Mouse (Mus musculus) liver, embryonic 16.5 days (tissue): ENCODE measurements around the gene Jam2. TPM values are rescaled to one million over a fixed set of nuclear protein-coding genes. Genes with fewer than 3 reads are reported as not detected.
A peak's percentile ranks its signal among the peaks of the same experiment; 100 is the strongest.

Source experiments
- ATAC-seq: fragments of 200-750 bp; cut with Nextera tagmentation; 2 replicates; pipeline ENCODE4 v1.8.0; 2017; ENCODE audit warnings: low read depth, mild to moderate bottlenecking, moderate number of reproducible peaks, moderate library complexity
- H3K27ac ChIP-seq: fragments of 300-500 bp; sonication (generic); 2 replicates; pipeline ENCODE4 v1.5.1; 2014; ENCODE audit warnings: mild to moderate bottlenecking, low read length
- H3K27me3 ChIP-seq: fragments of 300-500 bp; sonication (generic); 2 replicates; pipeline ENCODE4 v1.6.1; 2014; ENCODE audit warnings: low read depth, low read length, mixed read lengths; ENCODE audit not compliant: control insufficient read depth, insufficient read depth
- H3K36me3 ChIP-seq: fragments of 300-500 bp; sonication (generic); 2 replicates; pipeline ENCODE4 v1.6.1; 2014; ENCODE audit warnings: mild to moderate bottlenecking; ENCODE audit not compliant: control insufficient read depth, insufficient read depth
- H3K4me1 ChIP-seq: fragments of 300-500 bp; sonication (generic); 2 replicates; pipeline ENCODE4 v1.6.1; 2014; ENCODE audit warnings: low read depth, low read length, mixed read lengths; ENCODE audit not compliant: control insufficient read depth
- H3K4me2 ChIP-seq: fragments of 300-500 bp; sonication (generic); 2 replicates; pipeline ENCODE4 v1.6.1; 2014; ENCODE audit warnings: low read depth, low read length, mixed read lengths
- H3K4me3 ChIP-seq: fragments of 300-500 bp; sonication (generic); 2 replicates; pipeline ENCODE4 v1.5.1; 2014; ENCODE audit warnings: low read depth, mild to moderate bottlenecking, low read length
- H3K9ac ChIP-seq: fragments of 300-500 bp; sonication (generic); 2 replicates; pipeline ENCODE4 v1.6.1; 2014; ENCODE audit warnings: low read depth, low read length
- H3K9me3 ChIP-seq: fragments of 300-500 bp; sonication (generic); replicated peaks from 2 replicates; pipeline ENCODE4 v1.6.1; 2016; ENCODE audit warnings: low read length; ENCODE audit not compliant: control insufficient read depth
- WGBS: fragments of 180-500 bp; shearing (Covaris S2); extraction: QIAGEN DNeasy Blood & Tissue Kit; methylation state at CpG from one replicate; pipeline ENCODE4 v1.1.7; 2014; ENCODE audit not compliant: insufficient replicate concordance; 5-methylcytosine and 5-hydroxymethylcytosine counted together
- polyA plus RNA-seq: library from polyadenylated mRNA; unstranded; fragments of >200 nt; fragmentation: Nextera tagmentation; extraction: Ambion mirVana; gene quantifications from 2 replicates; pipeline ENCODE4 v1.2.1, GENCODE M21; 2015

Jam2 gene
- polyA plus RNA-seq, 1 experiment from 2014 or later: 2.7 TPM

GRCm38 (mm10) chr16:84825009-84825408 is 51.1 kb downstream of the Jam2 start:
- peaks cover 26% of the 10 kb centered on the region for H3K36me3 ChIP-seq

GRCm38 (mm10) chr16:84831696-84832095 is 57.8 kb downstream of the Jam2 start:
- Histone ChIP-seq H3K27me3 (no peaks in the 10 kb centered on the region), H3K4me3 (no peak overlapping the region), H3K27ac (no peak overlapping the region), H3K9ac (no peak overlapping the region), H3K4me2 (no peak overlapping the region), H3K4me1 (peaks cover 8% of the 10 kb centered on the region), H3K36me3 (peaks cover 34% of the 10 kb centered on the region), H3K9me3 (no peaks in the 10 kb centered on the region)
- 70% methylated on average over 5 of the region's 5 CpGs for WGBS
- ATAC-seq: no peak

More at GRCm38 (mm10) chr16:84825009-84825408, 51.1 kb downstream of the Jam2 start:
- Histone ChIP-seq H3K27ac (no peak overlapping the region), H3K4me1 (no peaks in the 10 kb centered on the region), H3K9me3 (no peaks in the 10 kb centered on the region), H3K27me3 (no peaks in the 10 kb centered on the region), H3K4me3 (no peak overlapping the region), H3K4me2 (no peak overlapping the region), H3K9ac (no peak overlapping the region)
- ATAC-seq: peak; percentile 30; the same call in 1 of the 2 replicates
- WGBS: 68% methylated on average over 6 of the region's 6 CpGs

GRCm38 (mm10) chr16:84832736-84833135 is 58.8 kb downstream of the Jam2 start:
- Histone ChIP-seq H3K4me2 (no peak overlapping the region), H3K4me1 (peaks cover 9% of the 10 kb centered on the region), H3K27ac (no peak overlapping the region), H3K36me3 (peaks cover 26% of the 10 kb centered on the region), H3K4me3 (no peak overlapping the region), H3K9me3 (no peaks in the 10 kb centered on the region), H3K9ac (no peak overlapping the region), H3K27me3 (no peaks in the 10 kb centered on the region)
- no peak for ATAC-seq
- WGBS: 86% methylated on average over 5 of the region's 5 CpGs

GRCm38 (mm10) chr16:84834344-84834743 is 60.4 kb downstream of the Jam2 start:
- Histone ChIP-seq H3K4me3 (peak overlapping the region; percentile 98), H3K4me1 (peaks cover 9% of the 10 kb centered on the region), H3K9ac (peak overlapping the region; percentile 95), H3K9me3 (no peaks in the 10 kb centered on the region), H3K27ac (peak overlapping the region; percentile 95), H3K27me3 (no peaks in the 10 kb centered on the region), H3K36me3 (peaks cover 17% of the 10 kb centered on the region), H3K4me2 (peak overlapping the region; percentile 88)
- peak; percentile 5; the same call in 1 of the 2 replicates for ATAC-seq
- WGBS: under 1% methylated on average over 22 of the region's 22 CpGs

GRCm38 (mm10) chr16:84834745-84835440 is 61.0 kb downstream of the Jam2 start, which contains the start of gene Gabpa:
Gene Gabpa, plus strand, starts transcription at chr16:84834925.
- peaks cover 14% of the 10 kb centered on the region for H3K36me3 ChIP-seq
- peak; percentile 92 for ATAC-seq
- WGBS: 0% methylated on average over 52 of the region's 52 CpGs

GRCm38 (mm10) chr16:84835441-84835822 is 61.5 kb downstream of the Jam2 start, which contains the start of gene Atp5j:
Gene Atp5j, minus strand, starts transcription at chr16:84835625.
- H3K4me2 ChIP-seq: peak within 1 kb of the TSS; percentile 88
- peak within 1 kb of the TSS; percentile 95 for H3K27ac ChIP-seq
- no peaks in the 10 kb centered on the region for H3K27me3 ChIP-seq
- H3K4me1 ChIP-seq: peaks cover 9% of the 10 kb centered on the region
- H3K36me3 ChIP-seq: peaks cover 11% of the 10 kb centered on the region
- H3K4me3 ChIP-seq: peak within 1 kb of the TSS; percentile 98
- H3K9ac ChIP-seq: peak within 1 kb of the TSS; percentile 95
- peak; percentile 22 for ATAC-seq
- H3K9me3 ChIP-seq: no peaks in the 10 kb centered on the region
- under 1% methylated on average over 53 of the region's 57 CpGs for WGBS

More at GRCm38 (mm10) chr16:84834745-84835440, 61.0 kb downstream of the Jam2 start, which contains the start of gene Gabpa:
- no peaks in the 10 kb centered on the region for H3K27me3 ChIP-seq
- no peaks in the 10 kb centered on the region for H3K9me3 ChIP-seq
- H3K9ac ChIP-seq: peak within 1 kb of the TSS; percentile 95
- peaks cover 9% of the 10 kb centered on the region for H3K4me1 ChIP-seq
- peak within 1 kb of the TSS; percentile 88 for H3K4me2 ChIP-seq
- peak within 1 kb of the TSS; percentile 95 for H3K27ac ChIP-seq
- H3K4me3 ChIP-seq: peak within 1 kb of the TSS; percentile 98

- ATAC-seq: peak; percentile 12; the same call in 1 of the 2 replicates
- peaks cover 9% of the 10 kb centered on the region for H3K4me1 ChIP-seq
- H3K4me2 ChIP-seq: peak overlapping the region; percentile 88
- peak overlapping the region; percentile 98 for H3K4me3 ChIP-seq
- H3K9ac ChIP-seq: peak overlapping the region; percentile 95
- H3K36me3 ChIP-seq: peaks cover 4% of the 10 kb centered on the region
- peak overlapping the region; percentile 95 for H3K27ac ChIP-seq
- no peaks in the 10 kb centered on the region for H3K27me3 ChIP-seq
- no peaks in the 10 kb centered on the region for H3K9me3 ChIP-seq
- WGBS: 6% methylated on average over 29 of the region's 29 CpGs
Observed at GRCm38 (mm10) chr16:84835823-84836743, 62.2 kb downstream of the Jam2 start.

- H3K27me3 ChIP-seq: no peaks in the 10 kb centered on the region
- WGBS: 82% methylated on average over 2 of the region's 2 CpGs
- no peak overlapping the region for H3K9ac ChIP-seq
- H3K36me3 ChIP-seq: peaks cover 7% of the 10 kb centered on the region
- H3K9me3 ChIP-seq: no peaks in the 10 kb centered on the region
- peaks cover 9% of the 10 kb centered on the region for H3K4me1 ChIP-seq
- no peak overlapping the region for H3K4me3 ChIP-seq
- no peak overlapping the region for H3K4me2 ChIP-seq
- H3K27ac ChIP-seq: no peak overlapping the region
- no peak for ATAC-seq
Observed at GRCm38 (mm10) chr16:84838576-84838975, 64.7 kb downstream of the Jam2 start.
